In the genomic region with DNA sequence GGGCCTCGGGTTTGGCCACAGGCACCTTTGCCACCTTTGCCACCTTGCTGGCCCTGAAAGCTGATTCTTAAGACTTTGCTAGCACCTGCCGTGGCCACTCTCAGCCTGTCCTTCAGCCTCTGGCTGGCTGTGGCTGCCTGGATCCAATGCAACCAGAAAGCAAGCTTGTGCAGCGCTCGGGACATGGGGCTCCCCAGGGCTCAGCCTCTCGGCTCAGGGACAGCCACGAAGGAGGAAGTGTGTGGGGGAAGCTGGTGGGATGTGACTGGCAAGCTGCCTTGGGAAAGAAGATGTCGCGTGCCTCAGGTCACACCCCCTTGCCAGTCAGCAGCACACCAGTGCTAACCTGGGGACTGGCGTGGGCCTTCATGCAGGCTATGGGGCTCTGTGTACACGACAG, we compare ENCODE assay signal across 9 mouse cellular contexts. TPM values are rescaled to one million over a fixed set of nuclear protein-coding genes. Genes with fewer than 3 reads are reported as not detected.
DNase-seq lines count a peak whose midpoint lies in the region; ATAC-seq lines count a peak whose summit lies in the region.
"Had no signal": no experiment of that assay in that cellular context is flagged by ENCODE, and none has a peak within 500 bp of the region (broad histone marks: within the 10 kb centered on the region; RNA-seq: fewer than 3 reads in every experiment).

No protein-coding gene starts in this region.

- no peak for ATAC-seq in limb, embryonic 15.5 days (ENCODE audit: insufficient number of reproducible peaks, low FRiP score, low TSS enrichment, low read depth)
- ATAC-seq in stomach, embryonic 15.5 days (ENCODE audit: insufficient read depth, low FRiP score, low read depth) = no peak

- no peak overlapping the region for H3K4me3 ChIP-seq in limb, embryonic 15.5 days
- H3K4me3 ChIP-seq in stomach, embryonic 15.5 days (replicated peaks) = no peak overlapping the region
- H3K4me3 ChIP-seq: limb, embryonic 12.5 days had no signal

- no peak overlapping the region for H3K4me2 ChIP-seq in limb, embryonic 15.5 days
- H3K4me2 ChIP-seq in stomach, embryonic 15.5 days = no peak overlapping the region
- H3K4me2 ChIP-seq: limb, embryonic 12.5 days had no signal

- 0 out of 2 replicates have a peak overlapping the region, but pooled peaks have one; percentile 22 for H3K27ac ChIP-seq in limb, embryonic 15.5 days
- H3K27ac ChIP-seq in stomach, embryonic 15.5 days = peak overlapping the region; percentile 58

- H3K4me1 ChIP-seq in limb, embryonic 15.5 days = peaks cover 40% of the 10 kb centered on the region
- peaks cover 44% of the 10 kb centered on the region for H3K4me1 ChIP-seq in stomach, embryonic 15.5 days

- peak; percentile 64 for DNase-seq in adrenal gland, adult 2 months
- DNase-seq in adrenal gland, adult 8-10 months = no peak
- peak; percentile 43 to 47 for DNase-seq in lung, adult 18-20 months
- DNase-seq in lung, postnatal 10 days = no peak
- no peak for DNase-seq in ovary, postnatal 10 days (ENCODE audit: low spot score)
- DNase-seq in cerebellum, adult 18-20 months = no peak

- no peaks in the 10 kb centered on the region for H3K9me3 ChIP-seq in limb, embryonic 15.5 days
- no peaks in the 10 kb centered on the region for H3K9me3 ChIP-seq in stomach, embryonic 15.5 days
- H3K9me3 ChIP-seq: limb, embryonic 12.5 days had no signal

- 70% methylated on average over 10 of the region's 10 CpGs for WGBS in limb, embryonic 15.5 days
- WGBS in stomach, embryonic 15.5 days = 67% methylated on average over 10 of the region's 10 CpGs

- H3K9ac ChIP-seq in limb, embryonic 15.5 days = no peak overlapping the region
- no peak overlapping the region for H3K9ac ChIP-seq in stomach, embryonic 15.5 days
- H3K9ac ChIP-seq: limb, embryonic 12.5 days had no signal

- H3K27me3 ChIP-seq in limb, embryonic 15.5 days = no peaks in the 10 kb centered on the region
- H3K27me3 ChIP-seq in stomach, embryonic 15.5 days (replicated peaks) = no peaks in the 10 kb centered on the region

- no peaks in the 10 kb centered on the region for H3K36me3 ChIP-seq in limb, embryonic 15.5 days
- H3K36me3 ChIP-seq in stomach, embryonic 15.5 days = no peaks in the 10 kb centered on the region
- H3K36me3 ChIP-seq: limb, embryonic 12.5 days had no signal

RNA-seq across cellular contexts. Expression of gene Osgin1, which starts 9.2 kb away (rescaled TPM):
- 100 to 1,000 TPM; 123 to 166 TPM for total RNA-seq in adrenal gland, adult 2 months (2021)
- 266 and 274 TPM in 2 replicates for polyA plus RNA-seq in adrenal gland, adult 2 months (2012; rRNA removed)
- total RNA-seq in adrenal gland, adult 8-10 months (2022) = 100 to 1,000 TPM in 3 of 4 experiments, 10 to 100 TPM in 1; 77.7 to 149 (median 123) TPM
- 2.4 and 3.3 TPM in 2 replicates for polyA plus RNA-seq in limb, embryonic 15.5 days (2015; fragmentation: Nextera tagmentation; extraction: Ambion mirVana)
- polyA plus RNA-seq in stomach, embryonic 15.5 days (2015; fragmentation: Nextera tagmentation; extraction: Ambion mirVana) = 7.5 and 8.0 TPM in 2 replicates

RNA-seq across cellular contexts. Expression of gene Necab2, which starts 21.8 kb away (rescaled TPM):
- total RNA-seq in adrenal gland, adult 2 months (2021) = 1 to 10 TPM; 6.5 to 8.2 TPM
- polyA plus RNA-seq in adrenal gland, adult 2 months (2012; rRNA removed) = 6.8 and 8.4 TPM in 2 replicates
- 10 to 100 TPM in 3 of 4 experiments, 1 to 10 TPM in 1; 9.9 to 13.7 (median 11.9) TPM for total RNA-seq in adrenal gland, adult 8-10 months (2022)
- polyA plus RNA-seq in limb, embryonic 15.5 days (2015; fragmentation: Nextera tagmentation; extraction: Ambion mirVana) = 0.96 and 1.1 TPM in 2 replicates
- 1.3 and 1.9 TPM in 2 replicates for polyA plus RNA-seq in stomach, embryonic 15.5 days (2015; fragmentation: Nextera tagmentation; extraction: Ambion mirVana)

RNA-seq across cellular contexts. Expression of gene Mlycd, which starts 30.1 kb away (rescaled TPM):
- total RNA-seq in adrenal gland, adult 2 months (2021) = 10 to 100 TPM; 41.8 to 69.4 TPM
- 110 and 118 TPM in 2 replicates for polyA plus RNA-seq in adrenal gland, adult 2 months (2012; rRNA removed)
- 10 to 100 TPM; 46.6 to 60.5 (median 54.6) TPM for total RNA-seq in adrenal gland, adult 8-10 months (2022)
- 11.9 and 12.9 TPM in 2 replicates for polyA plus RNA-seq in limb, embryonic 15.5 days (2015; fragmentation: Nextera tagmentation; extraction: Ambion mirVana)
- 18.0 and 21.4 TPM in 2 replicates for polyA plus RNA-seq in stomach, embryonic 15.5 days (2015; fragmentation: Nextera tagmentation; extraction: Ambion mirVana)

Comparison
In these comparisons a context has a peak if more than half of its experiments do, and no peak if none do; other contexts are left out.
1. DNase-seq: peak in adrenal gland, adult 2 months (single experiment) and lung, adult 18-20 months (2 of 2); none in adrenal gland, adult 8-10 months (single experiment), lung, postnatal 10 days (single experiment), ovary, postnatal 10 days (single experiment) and cerebellum, adult 18-20 months (0 of 2).
2. RNA of gene Osgin1, which starts 9.2 kb away (polyA plus RNA-seq): 266 to 274 TPM in adrenal gland, adult 2 months; 7.5 to 8.0 TPM in stomach, embryonic 15.5 days and 2.4 to 3.3 TPM in limb, embryonic 15.5 days; every median in the first group is over 10 times any median in the second.